Mouse (Mus musculus) left cerebral cortex, adult 2 months (tissue): ENCODE data around the gene Gab2. TPM values are rescaled to one million over a fixed set of nuclear protein-coding genes. Genes with fewer than 3 reads are reported as not detected.

Experiments used
- DNase-seq, 2 experiments: peaks; one replicate each; pipeline ENCODE4 v3.0.0; 2021 to 2022; ENCODE audit warnings: low spot score in 2 of 2, mixed read lengths in 1 of 2; ENCODE audit errors: extremely low spot score in 1 of 2
- H3K27ac ChIP-seq: fragments of 200-600 bp; 2 replicates; pipeline ENCODE4 v1.8.1; 2022
- H3K4me3 ChIP-seq: fragments of 200-600 bp; 2 replicates; pipeline ENCODE4 v1.8.1; 2022
- CTCF ChIP-seq: fragments of 200-600 bp; IDR thresholded peaks from 2 replicates; pipeline ENCODE4 v1.8.1; 2022; ENCODE audit warnings: antibody characterized with exemption, mild to moderate bottlenecking, moderate library complexity
- intact Hi-C: fragments of 180-260 bp; cut with DNase I; formaldehyde crosslinking; loops from one replicate; pipeline ENCODE4 v1.15.1; 2025
- total RNA-seq, 2 experiments: library from RNA; stranded (reverse); gene quantifications; 2 replicates each; pipeline ENCODE4 v1.2.3; 2021

Gene Gab2
- total RNA-seq, 2 experiments from 2014 or later: 14.3 to 14.4 TPM

- H3K27ac ChIP-seq: no peak overlapping the region
- no peak overlapping the region for H3K4me3 ChIP-seq
- intact Hi-C loops: no loop called here
- TF ChIP-seq CTCF: no peak
- no peak for DNase-seq
These were observed 259.8 kb downstream of the Gab2 start for GRCm38 (mm10) chr7:97340907-97341849.

- Histone ChIP-seq H3K4me3 (no peak overlapping the region), H3K27ac (no peak overlapping the region)
- no peak for TF ChIP-seq CTCF
- no peak for DNase-seq
- intact Hi-C loops: no loop called here
These were observed 261.6 kb downstream of the Gab2 start for GRCm38 (mm10) chr7:97342961-97343360.

- intact Hi-C loops: loop anchor here (1.0 kb wide), 2 partner anchors 43 to 99 kb away; no protein-coding TSS in a partner anchor
These were observed 263.3 kb downstream of the Gab2 start for GRCm38 (mm10) chr7:97344655-97345054.

GRCm38 (mm10) chr7:97345229-97345871 is 264.0 kb downstream of the Gab2 start:
- no peak for TF ChIP-seq CTCF
- peak overlapping the region; percentile 78 for H3K27ac ChIP-seq
- intact Hi-C loops: loop anchor here (1.0 kb wide), 2 partner anchors 42 to 100 kb away; no protein-coding TSS in a partner anchor
- peak; percentile 62 to 80 for DNase-seq
- H3K4me3 ChIP-seq: no peak overlapping the region

More at GRCm38 (mm10) chr7:97344655-97345054, 263.3 kb downstream of the Gab2 start:
- no peak for DNase-seq
- no peak for TF ChIP-seq CTCF
- H3K4me3 ChIP-seq: no peak overlapping the region
- peak overlapping the region; percentile 78 for H3K27ac ChIP-seq

- TF ChIP-seq CTCF: no peak
- intact Hi-C loops: no loop called here
These were observed 264.9 kb downstream of the Gab2 start for GRCm38 (mm10) chr7:97346111-97346821.

GRCm38 (mm10) chr7:97346822-97347166 is 265.4 kb downstream of the Gab2 start:
- no peak for TF ChIP-seq CTCF

More at GRCm38 (mm10) chr7:97346111-97346821, 264.9 kb downstream of the Gab2 start:
- peak overlapping the region; percentile 65 for H3K27ac ChIP-seq
- H3K4me3 ChIP-seq: no peak overlapping the region
- peak; percentile 3 to 7 for DNase-seq

GRCm38 (mm10) chr7:97347464-97347863 is 266.1 kb downstream of the Gab2 start:
- no peak overlapping the region for H3K4me3 ChIP-seq
- peak in 1 of 2 experiments; percentile 8 for DNase-seq
- no peak for TF ChIP-seq CTCF
- no peak overlapping the region for H3K27ac ChIP-seq
- intact Hi-C loops: no loop called here

More at GRCm38 (mm10) chr7:97346822-97347166, 265.4 kb downstream of the Gab2 start:
- Histone ChIP-seq H3K27ac (no peak overlapping the region; the same call in 1 of the 2 replicates), H3K4me3 (no peak overlapping the region)
- intact Hi-C loops: no loop called here
- DNase-seq: peak in 1 of 2 experiments; percentile 3

GRCm38 (mm10) chr7:97348318-97348717 is 266.9 kb downstream of the Gab2 start:
- intact Hi-C loops: no loop called here
- no peak overlapping the region for H3K4me3 ChIP-seq
- no peak for TF ChIP-seq CTCF
- DNase-seq: peak in 1 of 2 experiments; percentile 8
- no peak overlapping the region for H3K27ac ChIP-seq

- no peak for TF ChIP-seq CTCF
- Histone ChIP-seq H3K27ac (no peak overlapping the region), H3K4me3 (no peak overlapping the region)
- no peak for DNase-seq
- intact Hi-C loops: no loop called here
These were observed 267.4 kb downstream of the Gab2 start for GRCm38 (mm10) chr7:97348836-97349235.

GRCm38 (mm10) chr7:97349438-97349837 is 268.1 kb downstream of the Gab2 start:
- intact Hi-C loops: no loop called here
- no peak for TF ChIP-seq CTCF
- no peak overlapping the region for H3K27ac ChIP-seq
- DNase-seq: no peak
- no peak overlapping the region for H3K4me3 ChIP-seq

GRCm38 (mm10) chr7:97350891-97351290 is 269.5 kb downstream of the Gab2 start:
- TF ChIP-seq CTCF: no peak
- no peak for DNase-seq
- intact Hi-C loops: no loop called here
- no peak overlapping the region for H3K4me3 ChIP-seq
- no peak overlapping the region for H3K27ac ChIP-seq
